Mouse (Mus musculus): ENCODE results near the gene Ninj1. TPM values are rescaled to one million over a fixed set of nuclear protein-coding genes. Genes with fewer than 3 reads are reported as not detected.

The Ninj1 gene
- total RNA-seq (2023): 29.2 TPM

GRCm38 (mm10) chr13:49187288-49188218, at the start of gene Ninj1:
Gene Ninj1, plus strand, starts transcription at chr13:49187485.

GRCm38 (mm10) chr13:49147858-49148226, 39.4 kb upstream of the Ninj1 start, which contains the start of gene Wnk2:
Gene Wnk2, minus strand, starts transcription at chr13:49148014.

GRCm38 (mm10) chr13:49215504-49216219, 28.4 kb downstream of the Ninj1 start, which contains the start of gene Card19:
Gene Card19, minus strand, starts transcription at chr13:49216037.

Other genes with a start within 250 kb of the Ninj1 start
- gene Fam120a, start 219.5 kb upstream of the Ninj1 start, total RNA-seq (2023): 105 TPM
- not detected for gene Wnk2, start 39.5 kb upstream of the Ninj1 start, total RNA-seq (2023)
- 35.2 TPM for gene Card19, start 28.6 kb downstream of the Ninj1 start, total RNA-seq (2023)
- 15.2 TPM for gene Susd3, start 61.2 kb downstream of the Ninj1 start, total RNA-seq (2023)
- gene Fgd3, start 132.8 kb downstream of the Ninj1 start, total RNA-seq (2023): 90.0 TPM
- gene Bicd2, start 154.1 kb downstream of the Ninj1 start, total RNA-seq (2023): 25.7 TPM
- 11.4 TPM for gene Ippk, start 233.8 kb downstream of the Ninj1 start, total RNA-seq (2023)